Mouse (Mus musculus) limb, embryonic 11.5 days (tissue): Measurements from ENCODE around the gene Casd1. TPM values are rescaled to one million over a fixed set of nuclear protein-coding genes. Genes with fewer than 3 reads are reported as not detected.

Experiments
- ATAC-seq: fragments of 200-750 bp; cut with Nextera tagmentation; 2 replicates; pipeline ENCODE4 v1.8.0; 2017; ENCODE audit warnings: low read depth; ENCODE audit not compliant: insufficient number of reproducible peaks, low FRiP score, low TSS enrichment
- DNase-seq: peaks from one replicate; pipeline ENCODE4 v3.0.0-alpha.2; 2015; ENCODE audit warnings: low spot score
- H3K27ac ChIP-seq: fragments of 300-500 bp; sonication (generic); replicated peaks from 2 replicates; pipeline ENCODE4 v1.5.1; 2014; ENCODE audit warnings: low read depth, mild to moderate bottlenecking, low read length
- H3K27me3 ChIP-seq: fragments of 300-500 bp; sonication (generic); 2 replicates; pipeline ENCODE4 v1.6.1; 2014; ENCODE audit warnings: mild to moderate bottlenecking, low read length, mixed read lengths; ENCODE audit not compliant: control insufficient read depth, insufficient read depth
- H3K36me3 ChIP-seq: fragments of 300-500 bp; sonication (generic); 2 replicates; pipeline ENCODE4 v1.6.1; 2014; ENCODE audit warnings: mild to moderate bottlenecking, low read length, moderate library complexity, mixed read lengths; ENCODE audit not compliant: control insufficient read depth, insufficient read depth
- H3K4me1 ChIP-seq: fragments of 300-500 bp; sonication (generic); 2 replicates; pipeline ENCODE4 v1.6.1; 2014; ENCODE audit warnings: low read length, mixed read lengths; ENCODE audit not compliant: control insufficient read depth, insufficient read depth
- H3K4me2 ChIP-seq: fragments of 300-500 bp; sonication (generic); 2 replicates; pipeline ENCODE4 v1.6.1; 2014; ENCODE audit warnings: low read depth, mild to moderate bottlenecking, moderate library complexity; ENCODE audit not compliant: severe bottlenecking
- H3K4me3 ChIP-seq: fragments of 300-500 bp; sonication (generic); 2 replicates; pipeline ENCODE4 v1.5.1; 2014; ENCODE audit warnings: low read depth, low read length
- H3K9ac ChIP-seq: fragments of 300-500 bp; sonication (generic); 2 replicates; pipeline ENCODE4 v1.6.1; 2014; ENCODE audit warnings: mild to moderate bottlenecking, low read length
- H3K9me3 ChIP-seq: fragments of 300-500 bp; sonication (generic); 2 replicates; pipeline ENCODE4 v1.6.1; 2016; ENCODE audit warnings: low read length; ENCODE audit not compliant: control insufficient read depth
- WGBS: fragments of 180-500 bp; shearing (Covaris S2); extraction: QIAGEN DNeasy Blood & Tissue Kit; methylation state at CpG from one replicate; pipeline ENCODE4 v1.1.7; 2014; 5-methylcytosine and 5-hydroxymethylcytosine counted together
- polyA plus RNA-seq: library from polyadenylated mRNA; unstranded; fragments of >200 nt; fragmentation: Nextera tagmentation; extraction: Ambion mirVana; gene quantifications from 2 replicates; pipeline ENCODE4 v1.2.1, GENCODE M21; 2014

Gene Casd1
- polyA plus RNA-seq, 1 experiment from 2014 or later, result 79.2 TPM

DNA sequence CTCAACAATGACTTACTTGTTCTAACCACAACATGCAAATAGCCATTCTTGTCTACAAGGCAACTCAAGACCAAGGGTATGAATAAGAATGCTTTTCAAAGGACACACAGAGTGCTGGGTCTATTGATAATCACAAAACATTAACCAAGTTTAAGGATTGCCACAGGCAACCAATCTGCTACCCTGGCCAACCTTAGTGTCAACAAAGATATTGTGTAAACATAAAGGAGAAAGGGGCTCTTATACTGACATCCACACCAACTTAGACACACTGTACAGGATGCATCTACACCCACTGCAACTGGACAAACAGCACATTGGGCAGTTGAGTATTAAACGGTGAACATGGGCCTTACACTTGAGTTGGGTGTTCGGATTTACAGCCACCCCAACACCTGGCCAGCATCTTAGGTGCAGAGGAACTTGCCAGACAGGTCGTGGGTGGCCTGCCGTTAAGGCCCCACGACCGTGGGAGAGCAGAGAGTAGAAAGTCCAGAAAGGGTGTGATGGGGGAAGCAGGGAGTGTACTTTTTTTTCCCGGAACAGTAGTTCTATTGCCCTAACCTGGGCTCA lies 468 bp upstream of the Casd1 start:
- H3K4me1 ChIP-seq, result peaks cover 21% of the 10 kb centered on the region
- H3K9ac ChIP-seq, result peak overlapping the region; percentile 97
- H3K4me3 ChIP-seq, result peak overlapping the region; percentile 59
- no peaks in the 10 kb centered on the region for H3K27me3 ChIP-seq
- H3K4me2 ChIP-seq, result peak overlapping the region; percentile 88
- H3K36me3 ChIP-seq, result no peaks in the 10 kb centered on the region; the same call in 1 of the 2 replicates
- no peaks in the 10 kb centered on the region for H3K9me3 ChIP-seq
- DNase-seq (no peak), ATAC-seq (no peak)
- WGBS, result 17% methylated on average over 7 of the region's 7 CpGs
- H3K27ac ChIP-seq, result peak overlapping the region; percentile 99

GRCm38 (mm10) chr6:4601297-4601931 lies 775 bp downstream of the Casd1 start:
- peaks cover 24% of the 10 kb centered on the region for H3K4me1 ChIP-seq
- 4% methylated on average over 54 of the region's 58 CpGs for WGBS
- H3K27me3 ChIP-seq, result no peaks in the 10 kb centered on the region
- no peaks in the 10 kb centered on the region; the same call in 1 of the 2 replicates for H3K36me3 ChIP-seq
- peak overlapping the region; percentile 97 for H3K9ac ChIP-seq
- peak overlapping the region; percentile 59 for H3K4me3 ChIP-seq
- H3K27ac ChIP-seq, result peak overlapping the region; percentile 99
- ATAC-seq (peak; percentile 39), DNase-seq (peak; percentile 71)
- peak overlapping the region; percentile 88 for H3K4me2 ChIP-seq
- no peaks in the 10 kb centered on the region for H3K9me3 ChIP-seq

DNA sequence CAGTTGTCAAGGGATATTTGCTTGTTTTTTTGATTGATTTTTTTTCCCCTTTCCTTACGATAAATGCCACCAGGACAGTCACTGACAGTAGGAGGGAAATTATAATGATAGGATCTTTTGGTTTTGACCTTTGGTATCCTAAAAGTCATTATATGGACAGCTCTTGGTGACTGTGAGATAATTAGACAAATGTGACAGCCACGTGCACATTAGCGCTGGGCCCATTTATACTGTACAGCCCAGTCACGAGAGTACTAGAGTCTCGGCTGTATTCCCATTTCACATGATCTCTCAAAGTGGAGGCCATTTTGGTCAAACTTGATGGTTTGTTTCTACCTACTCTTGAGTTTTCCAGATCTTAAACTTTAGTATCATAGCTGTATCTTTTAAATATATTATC lies 1.4 kb downstream of the Casd1 start:
- Histone ChIP-seq H3K4me2 (peak overlapping the region; percentile 88), H3K9me3 (no peaks in the 10 kb centered on the region), H3K4me1 (peaks cover 26% of the 10 kb centered on the region), H3K36me3 (no peaks in the 10 kb centered on the region; the same call in 1 of the 2 replicates), H3K9ac (no peak overlapping the region; the same call in 1 of the 2 replicates), H3K27ac (peak overlapping the region; percentile 99; the same call in 1 of the 2 replicates), H3K4me3 (peak overlapping the region; percentile 59), H3K27me3 (no peaks in the 10 kb centered on the region)
- ATAC-seq (no peak), DNase-seq (no peak)
- WGBS, result 28% methylated on average over 5 of the region's 5 CpGs

- Histone ChIP-seq H3K4me3 (no peak overlapping the region), H3K27me3 (no peaks in the 10 kb centered on the region), H3K27ac (peak overlapping the region; percentile 17; the same call in 1 of the 2 replicates), H3K36me3 (no peaks in the 10 kb centered on the region; the same call in 1 of the 2 replicates), H3K4me1 (peaks cover 19% of the 10 kb centered on the region), H3K4me2 (no peak overlapping the region), H3K9me3 (no peaks in the 10 kb centered on the region), H3K9ac (peak overlapping the region; percentile 23; the same call in 1 of the 2 replicates)
- DNase-seq (no peak), ATAC-seq (no peak)
- WGBS, result 78% methylated on average over 4 of the region's 4 CpGs
Observed at GRCm38 (mm10) chr6:4606394-4606793, 5.8 kb downstream of the Casd1 start.

DNA sequence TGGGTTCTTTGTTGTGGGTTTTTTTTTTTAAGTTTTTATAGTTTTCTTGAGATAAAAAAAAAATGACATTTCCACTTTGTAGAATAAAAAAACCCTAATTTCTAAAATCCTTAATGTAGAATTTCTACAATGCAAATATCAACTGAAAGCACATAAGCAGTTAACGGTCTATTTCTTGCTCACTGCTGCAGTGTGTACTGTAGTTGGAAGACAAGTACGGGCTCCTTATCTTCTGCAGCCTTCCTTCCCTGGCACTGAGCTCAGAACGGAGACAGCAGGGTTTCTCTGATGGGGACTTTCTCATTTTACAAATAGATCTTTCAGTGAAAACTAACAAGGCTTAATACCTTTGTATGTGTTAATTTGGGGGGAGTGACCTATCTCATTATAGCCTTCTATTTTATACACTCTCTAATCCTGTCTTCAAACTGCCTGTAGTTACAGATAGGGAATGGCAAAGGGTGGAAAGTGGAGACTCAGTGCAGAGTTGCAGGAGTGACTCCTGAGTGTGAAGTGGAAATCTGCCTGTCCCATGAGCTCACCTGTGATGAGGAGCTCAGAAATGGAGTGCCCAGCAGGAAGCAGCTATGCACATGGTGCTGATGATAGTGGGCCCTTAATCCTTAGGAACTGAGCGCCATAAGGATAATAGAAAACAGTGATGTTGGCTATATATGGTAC lies 9.7 kb downstream of the Casd1 start:
- H3K9ac ChIP-seq, result no peak overlapping the region
- ATAC-seq (no peak), DNase-seq (no peak)
- H3K9me3 ChIP-seq, result peaks cover 3% of the 10 kb centered on the region; the same call in 1 of the 2 replicates
- WGBS, result 87% methylated on average over 4 of the region's 4 CpGs
- H3K27me3 ChIP-seq, result no peaks in the 10 kb centered on the region
- no peak overlapping the region for H3K4me2 ChIP-seq
- H3K4me1 ChIP-seq, result peaks cover 7% of the 10 kb centered on the region
- H3K4me3 ChIP-seq, result no peak overlapping the region
- no peak overlapping the region for H3K27ac ChIP-seq
- H3K36me3 ChIP-seq, result peaks cover 3% of the 10 kb centered on the region

- Histone ChIP-seq H3K27ac (no peak overlapping the region), H3K27me3 (no peaks in the 10 kb centered on the region), H3K4me1 (peaks cover 2% of the 10 kb centered on the region), H3K4me2 (no peak overlapping the region), H3K9me3 (peaks cover 3% of the 10 kb centered on the region; the same call in 1 of the 2 replicates), H3K9ac (no peak overlapping the region), H3K36me3 (peaks cover 3% of the 10 kb centered on the region), H3K4me3 (no peak overlapping the region)
- 91% methylated on average over 4 of the region's 4 CpGs for WGBS
- ATAC-seq (no peak), DNase-seq (no peak)
Observed at GRCm38 (mm10) chr6:4611853-4612252, 11.2 kb downstream of the Casd1 start.

DNA sequence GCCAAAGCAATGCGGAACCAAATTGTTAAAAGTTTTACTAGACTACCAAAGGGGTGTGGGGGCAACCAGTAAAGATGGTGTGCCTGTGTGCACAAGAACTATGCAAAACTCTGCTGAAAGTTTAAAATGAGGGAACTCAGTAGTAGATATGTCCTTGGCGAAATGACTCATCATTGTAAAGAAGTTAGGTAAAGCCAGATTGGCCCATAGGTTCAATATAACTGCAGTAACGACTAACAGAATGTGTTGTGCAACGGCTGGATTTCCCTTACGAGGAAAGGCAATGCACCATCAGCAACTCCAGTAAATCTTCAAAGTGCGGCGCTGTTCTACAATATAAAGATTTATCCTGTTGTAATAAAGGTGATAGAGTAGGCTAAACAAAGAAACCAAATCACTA lies 11.8 kb downstream of the Casd1 start:
- Histone ChIP-seq H3K27ac (no peak overlapping the region), H3K36me3 (peaks cover 3% of the 10 kb centered on the region), H3K4me2 (no peak overlapping the region), H3K9ac (no peak overlapping the region), H3K4me1 (peaks cover 2% of the 10 kb centered on the region; the same call in 1 of the 2 replicates), H3K27me3 (no peaks in the 10 kb centered on the region), H3K9me3 (peaks cover 3% of the 10 kb centered on the region; the same call in 1 of the 2 replicates), H3K4me3 (no peak overlapping the region)
- ATAC-seq (no peak), DNase-seq (no peak)
- WGBS, result 81% methylated on average over 7 of the region's 7 CpGs

- H3K4me3 ChIP-seq, result no peak overlapping the region
- H3K27me3 ChIP-seq, result no peaks in the 10 kb centered on the region
- no peak for ATAC-seq
- H3K9me3 ChIP-seq, result peaks cover 3% of the 10 kb centered on the region; the same call in 1 of the 2 replicates
- no peak overlapping the region for H3K4me2 ChIP-seq
- no peaks in the 10 kb centered on the region for H3K4me1 ChIP-seq
- H3K36me3 ChIP-seq, result peaks cover 6% of the 10 kb centered on the region
- no peak overlapping the region for H3K27ac ChIP-seq
- 84% methylated on average over 10 of the region's 10 CpGs for WGBS
- DNase-seq, result no peak
- H3K9ac ChIP-seq, result no peak overlapping the region
Observed at GRCm38 (mm10) chr6:4617911-4618310, 17.3 kb downstream of the Casd1 start.
